Mouse (Mus musculus): ENCODE measurements at regions not wholly inside any gene's neighbourhood (a gene's known extent, or its start where the extent isn't known, plus 50 kb on each side); places are given as distances from the start of the nearest gene placed in this dataset.

DNA sequence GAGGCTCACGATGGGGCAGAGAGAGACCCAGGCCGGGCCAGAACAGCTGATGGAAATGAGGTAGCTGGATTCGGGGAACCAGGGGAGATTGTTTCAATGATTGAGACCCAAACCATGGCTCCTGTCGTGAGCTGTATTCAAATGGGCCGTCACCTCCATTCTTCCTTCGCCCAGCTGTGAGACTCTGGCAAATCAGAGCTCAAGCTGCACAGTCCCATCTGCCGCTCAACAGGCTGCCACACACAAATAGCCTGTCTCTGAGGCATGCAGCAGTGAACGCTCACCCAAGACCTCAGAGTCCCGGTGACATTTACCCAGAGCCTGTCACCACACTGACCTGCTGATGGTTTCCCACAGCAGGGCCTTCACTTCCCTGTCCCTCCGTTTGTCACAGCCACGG, 60.1 kb upstream of the Aldh1b1 start:
- WGBS = 86% methylated on average over 11 of the region's 11 CpGs
- H3K4me3 ChIP-seq (ENCODE audit: low read depth, low read length) = no peak overlapping the region
- H3K36me3 ChIP-seq (ENCODE audit: control insufficient read depth, insufficient read depth, low read length) = no peaks in the 10 kb centered on the region
- H3K4me1 ChIP-seq (ENCODE audit: control insufficient read depth, insufficient read depth, insufficient read length, low read length) = no peaks in the 10 kb centered on the region
- TF ChIP-seq CTCF (IDR thresholded peaks at IDR 0.05; ENCODE audit: extremely low read depth, insufficient read length, insufficient replicate concordance, low read depth, low read length) = no peak
- TF ChIP-seq POLR2A (IDR thresholded peaks at IDR 0.05; ENCODE audit: low read depth, low read length) = no peak
- no peaks in the 10 kb centered on the region for H3K27me3 ChIP-seq (ENCODE audit: control insufficient read depth, insufficient read depth, low read length)
- H3K27ac ChIP-seq (ENCODE audit: insufficient read depth, low read depth, low read length) = no peak overlapping the region

DNA sequence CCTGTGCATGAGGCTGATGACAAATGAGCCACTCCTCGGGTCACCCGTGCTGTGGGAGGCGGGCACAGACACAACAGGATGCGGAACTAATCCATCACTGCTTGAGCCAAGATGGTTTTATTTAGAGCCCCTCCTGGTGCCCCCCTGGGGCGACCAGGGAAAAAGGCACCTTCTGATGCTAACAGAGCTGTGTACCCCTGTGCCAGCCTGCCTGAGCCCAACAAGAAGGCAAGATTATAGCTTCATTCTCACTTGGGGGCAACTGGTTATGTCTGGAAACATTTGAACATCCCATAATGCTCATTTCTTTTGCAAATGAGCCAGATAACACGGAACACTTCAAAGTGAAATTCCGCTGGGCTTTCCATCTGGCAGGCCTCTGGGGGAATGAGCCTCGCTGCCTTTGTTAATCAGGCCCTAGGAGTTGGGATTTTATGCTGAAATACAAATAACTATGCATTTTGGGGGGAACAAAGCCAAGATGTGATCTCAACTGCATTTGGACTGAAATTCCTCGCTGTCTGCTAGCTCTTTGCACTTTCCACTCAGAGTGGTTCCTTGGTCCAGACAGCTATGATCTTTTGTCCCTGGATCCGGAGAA, 62.5 kb upstream of the Aldh1b1 start:
- Histone ChIP-seq H3K4me1 (ENCODE audit: control insufficient read depth, insufficient read depth, insufficient read length, low read length) (no peaks in the 10 kb centered on the region), H3K4me3 (ENCODE audit: low read depth, low read length) (no peak overlapping the region), H3K27me3 (ENCODE audit: control insufficient read depth, insufficient read depth, low read length) (no peaks in the 10 kb centered on the region), H3K36me3 (ENCODE audit: control insufficient read depth, insufficient read depth, low read length) (no peaks in the 10 kb centered on the region), H3K27ac (ENCODE audit: insufficient read depth, low read depth, low read length) (no peak overlapping the region)
- 77% methylated on average over 10 of the region's 10 CpGs for WGBS
- TF ChIP-seq POLR2A (IDR thresholded peaks at IDR 0.05; ENCODE audit: low read depth, low read length) (no peak), CTCF (IDR thresholded peaks at IDR 0.05; ENCODE audit: extremely low read depth, insufficient read length, insufficient replicate concordance, low read depth, low read length) (no peak)

DNA sequence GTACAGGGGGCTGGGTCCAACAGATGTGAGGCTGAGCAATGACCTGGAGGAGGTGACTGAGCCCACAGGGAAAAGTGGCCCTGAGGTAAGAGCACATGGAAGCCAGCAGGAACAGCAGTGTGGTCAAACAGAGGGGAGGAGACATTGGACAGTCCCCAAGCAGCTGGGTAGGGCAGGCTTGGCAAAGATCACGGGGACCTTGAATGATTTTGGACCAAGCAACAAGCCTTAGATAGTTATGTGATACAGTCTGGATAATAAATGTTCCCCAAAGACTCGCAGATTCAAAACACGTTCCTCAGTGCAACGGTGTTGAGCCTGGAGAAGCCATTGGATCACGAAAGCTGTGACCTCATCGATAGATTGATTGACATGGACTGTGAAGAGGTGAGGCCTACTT, 64.8 kb upstream of the Aldh1b1 start:
- TF ChIP-seq POLR2A (IDR thresholded peaks at IDR 0.05; ENCODE audit: low read depth, low read length) (no peak), CTCF (IDR thresholded peaks at IDR 0.05; ENCODE audit: extremely low read depth, insufficient read length, insufficient replicate concordance, low read depth, low read length) (no peak)

DNA sequence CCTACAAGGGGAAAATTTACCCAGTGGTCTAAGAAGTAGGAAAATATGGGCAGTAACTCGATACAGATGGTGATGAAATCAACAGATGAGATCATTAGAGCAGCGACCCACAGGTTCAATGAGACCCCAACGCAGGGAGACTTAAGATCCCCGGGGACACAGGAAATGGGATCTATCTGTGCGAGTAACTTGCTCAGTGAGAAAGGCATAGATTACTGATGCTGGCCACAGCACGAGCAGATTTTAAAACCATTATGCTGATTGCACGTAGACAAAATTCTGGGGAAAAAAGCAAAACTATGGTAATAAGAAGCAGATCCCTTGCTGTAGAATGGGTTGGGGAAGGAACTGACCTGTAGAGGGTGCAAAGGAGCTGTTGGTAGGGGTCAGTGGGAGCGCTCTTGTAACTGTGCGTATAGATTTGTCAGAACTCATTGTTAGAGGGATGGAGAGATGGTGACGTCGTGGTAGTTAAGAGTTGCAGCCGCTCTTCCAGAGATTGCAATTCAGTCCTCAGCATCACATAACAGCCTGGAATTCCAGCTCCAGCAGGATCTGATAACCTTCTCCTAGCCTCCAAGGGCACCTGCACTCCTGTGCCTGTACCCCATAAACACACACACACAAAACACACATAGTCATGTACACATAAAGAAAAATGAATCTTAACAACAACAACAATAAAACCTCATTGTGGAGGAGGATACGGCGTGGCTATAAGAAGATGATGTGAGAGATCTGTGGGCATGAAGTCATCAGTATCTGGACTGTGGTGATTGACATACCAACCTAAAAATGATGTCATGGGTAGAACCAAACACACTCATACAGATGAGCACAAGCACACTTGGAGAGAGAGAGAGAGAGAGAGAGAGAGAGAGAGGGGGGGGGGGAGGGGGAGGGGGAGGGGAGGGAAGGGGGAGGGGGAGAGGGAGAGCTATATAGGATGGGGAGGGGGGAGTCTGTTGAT, 67.7 kb upstream of the Aldh1b1 start:
- H3K4me1 ChIP-seq (ENCODE audit: control insufficient read depth, insufficient read depth, insufficient read length, low read length) = no peaks in the 10 kb centered on the region
- no peak overlapping the region for H3K4me3 ChIP-seq (ENCODE audit: low read depth, low read length)
- H3K36me3 ChIP-seq (ENCODE audit: control insufficient read depth, insufficient read depth, low read length) = no peaks in the 10 kb centered on the region
- TF ChIP-seq CTCF (IDR thresholded peaks at IDR 0.05; ENCODE audit: extremely low read depth, insufficient read length, insufficient replicate concordance, low read depth, low read length) (peak; percentile 38; the same call in 1 of the 2 replicates), POLR2A (IDR thresholded peaks at IDR 0.05; ENCODE audit: low read depth, low read length) (no peak)
- no peaks in the 10 kb centered on the region for H3K27me3 ChIP-seq (ENCODE audit: control insufficient read depth, insufficient read depth, low read length)
- H3K27ac ChIP-seq (ENCODE audit: insufficient read depth, low read depth, low read length) = no peak overlapping the region
- 57% methylated on average over 14 of the region's 14 CpGs for WGBS

More for the DNA sequence above, 64.8 kb upstream of the Aldh1b1 start:
- H3K4me1 ChIP-seq (ENCODE audit: control insufficient read depth, insufficient read depth, insufficient read length, low read length) = no peaks in the 10 kb centered on the region
- no peaks in the 10 kb centered on the region for H3K27me3 ChIP-seq (ENCODE audit: control insufficient read depth, insufficient read depth, low read length)
- WGBS = 89% methylated on average over 6 of the region's 6 CpGs
- no peak overlapping the region for H3K4me3 ChIP-seq (ENCODE audit: low read depth, low read length)
- no peaks in the 10 kb centered on the region for H3K36me3 ChIP-seq (ENCODE audit: control insufficient read depth, insufficient read depth, low read length)
- no peak overlapping the region for H3K27ac ChIP-seq (ENCODE audit: insufficient read depth, low read depth, low read length)

DNA sequence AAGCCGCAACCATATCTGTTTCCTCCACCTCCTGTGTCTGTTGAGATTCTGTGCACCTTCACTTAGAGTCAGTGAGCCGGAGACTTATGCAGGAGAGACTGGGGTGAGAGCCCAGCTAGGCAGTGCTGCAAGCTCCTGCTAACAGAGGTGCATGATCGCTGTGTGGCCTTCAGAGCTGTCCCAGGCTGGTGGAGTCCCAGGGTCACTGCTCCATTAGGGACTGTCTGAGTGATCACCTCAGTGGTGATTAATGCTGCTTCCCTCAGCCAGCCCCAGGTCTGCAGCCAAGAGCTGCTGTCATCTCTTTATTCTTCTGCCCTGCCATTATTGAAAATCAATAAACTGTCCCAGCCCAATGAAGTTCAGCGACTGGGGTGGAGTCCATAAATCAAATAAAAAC, 69.0 kb upstream of the Aldh1b1 start:
- 59% methylated on average over 4 of the region's 4 CpGs for WGBS
- TF ChIP-seq POLR2A (IDR thresholded peaks at IDR 0.05; ENCODE audit: low read depth, low read length) = no peak
- no peak for TF ChIP-seq CTCF (IDR thresholded peaks at IDR 0.05; ENCODE audit: extremely low read depth, insufficient read length, insufficient replicate concordance, low read depth, low read length)
- no peak overlapping the region for H3K4me3 ChIP-seq (ENCODE audit: low read depth, low read length)
- no peak overlapping the region for H3K27ac ChIP-seq (ENCODE audit: insufficient read depth, low read depth, low read length)
- H3K27me3 ChIP-seq (ENCODE audit: control insufficient read depth, insufficient read depth, low read length) = no peaks in the 10 kb centered on the region
- no peaks in the 10 kb centered on the region for H3K36me3 ChIP-seq (ENCODE audit: control insufficient read depth, insufficient read depth, low read length)
- no peaks in the 10 kb centered on the region for H3K4me1 ChIP-seq (ENCODE audit: control insufficient read depth, insufficient read depth, insufficient read length, low read length)

DNA sequence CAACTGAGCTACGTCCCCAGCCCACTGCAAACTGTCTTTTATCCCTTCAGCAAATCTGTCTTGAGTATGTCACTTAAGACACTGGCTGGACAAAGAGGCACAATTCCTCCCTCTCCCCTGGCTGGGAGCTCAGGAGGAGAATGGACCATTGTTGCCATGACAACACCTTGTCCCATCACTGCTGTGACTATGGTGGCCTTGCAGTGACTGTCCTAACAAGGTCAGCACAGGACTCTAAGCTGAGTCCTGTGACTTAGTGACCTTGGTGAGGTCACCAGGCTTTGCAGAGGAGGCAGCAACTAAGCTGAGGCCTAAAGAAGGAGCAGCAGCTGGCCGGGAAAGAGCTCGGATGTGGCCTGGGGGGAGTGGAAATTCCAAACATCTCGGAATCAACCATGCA, 70.0 kb upstream of the Aldh1b1 start:
- Histone ChIP-seq H3K27me3 (ENCODE audit: control insufficient read depth, insufficient read depth, low read length) (no peaks in the 10 kb centered on the region), H3K27ac (ENCODE audit: insufficient read depth, low read depth, low read length) (no peak overlapping the region), H3K4me3 (ENCODE audit: low read depth, low read length) (no peak overlapping the region), H3K36me3 (ENCODE audit: control insufficient read depth, insufficient read depth, low read length) (no peaks in the 10 kb centered on the region), H3K4me1 (ENCODE audit: control insufficient read depth, insufficient read depth, insufficient read length, low read length) (no peaks in the 10 kb centered on the region)
- 81% methylated on average over 4 of the region's 4 CpGs for WGBS
- TF ChIP-seq POLR2A (IDR thresholded peaks at IDR 0.05; ENCODE audit: low read depth, low read length) = no peak
- no peak for TF ChIP-seq CTCF (IDR thresholded peaks at IDR 0.05; ENCODE audit: extremely low read depth, insufficient read length, insufficient replicate concordance, low read depth, low read length)

DNA sequence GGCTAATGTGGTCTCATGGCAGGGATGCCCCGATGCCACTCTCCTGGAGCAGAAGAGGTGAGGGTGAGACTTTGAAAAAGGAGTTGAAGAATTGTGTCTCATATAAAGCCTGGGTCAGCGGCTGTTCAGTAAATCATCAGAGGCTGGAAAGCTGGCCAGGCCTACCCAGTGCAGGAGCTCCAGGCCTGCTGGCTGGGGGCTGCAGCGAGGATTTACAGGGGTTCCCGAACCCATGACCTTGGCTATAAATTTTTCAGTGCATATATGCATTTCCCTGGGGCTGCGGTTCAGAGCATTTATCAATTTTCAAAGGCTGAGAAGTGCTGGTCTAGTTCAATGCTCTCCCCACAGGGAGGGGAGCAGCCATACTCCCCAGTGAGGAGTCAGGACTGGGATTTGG, 70.9 kb upstream of the Aldh1b1 start:
- 89% methylated on average over 5 of the region's 5 CpGs for WGBS
- no peak for TF ChIP-seq POLR2A (IDR thresholded peaks at IDR 0.05; ENCODE audit: low read depth, low read length)
- no peak for TF ChIP-seq CTCF (IDR thresholded peaks at IDR 0.05; ENCODE audit: extremely low read depth, insufficient read length, insufficient replicate concordance, low read depth, low read length)
- Histone ChIP-seq H3K27ac (ENCODE audit: insufficient read depth, low read depth, low read length) (no peak overlapping the region), H3K36me3 (ENCODE audit: control insufficient read depth, insufficient read depth, low read length) (no peaks in the 10 kb centered on the region), H3K4me3 (ENCODE audit: low read depth, low read length) (no peak overlapping the region), H3K4me1 (ENCODE audit: control insufficient read depth, insufficient read depth, insufficient read length, low read length) (no peaks in the 10 kb centered on the region), H3K27me3 (ENCODE audit: control insufficient read depth, insufficient read depth, low read length) (no peaks in the 10 kb centered on the region)
